Mouse (Mus musculus): ENCODE measurements around the gene Mrps9.

Gene Mrps9

GRCm38 (mm10) chr1:42906696-42907095 is 55.7 kb downstream of the Mrps9 start:
- no peak for DNase-seq (ENCODE audit: low read depth)

GRCm38 (mm10) chr1:42907153-42907552 is 56.1 kb downstream of the Mrps9 start:
- DNase-seq (ENCODE audit: low read depth): no peak

- no peak for DNase-seq (ENCODE audit: low read depth)
These were observed 64.0 kb downstream of the Mrps9 start for GRCm38 (mm10) chr1:42915062-42915461.

- DNase-seq (ENCODE audit: low read depth): no peak
These were observed 65.7 kb downstream of the Mrps9 start for GRCm38 (mm10) chr1:42916719-42917118.

- DNase-seq (ENCODE audit: low read depth): no peak
These were observed 66.9 kb downstream of the Mrps9 start for GRCm38 (mm10) chr1:42917908-42918307.

- DNase-seq (ENCODE audit: low read depth): no peak
These were observed 72.9 kb downstream of the Mrps9 start for GRCm38 (mm10) chr1:42923924-42924323.

- no peak for DNase-seq (ENCODE audit: low read depth)
These were observed 82.6 kb downstream of the Mrps9 start for GRCm38 (mm10) chr1:42933613-42934012.

GRCm38 (mm10) chr1:42948486-42948885 is 97.5 kb downstream of the Mrps9 start:
- no peak for DNase-seq (ENCODE audit: low read depth)

- no peak for DNase-seq (ENCODE audit: low read depth)
These were observed 101.9 kb downstream of the Mrps9 start, which contains the start of gene Gpr45 for GRCm38 (mm10) chr1:42952734-42953481. Gene Gpr45 (plus strand): TSS chr1:42952872.

- DNase-seq (ENCODE audit: low read depth): no peak
These were observed 102.4 kb downstream of the Mrps9 start for GRCm38 (mm10) chr1:42953482-42953822.
